Comparison of ENCODE assay signal across 32 mouse cellular contexts in the genomic region with DNA sequence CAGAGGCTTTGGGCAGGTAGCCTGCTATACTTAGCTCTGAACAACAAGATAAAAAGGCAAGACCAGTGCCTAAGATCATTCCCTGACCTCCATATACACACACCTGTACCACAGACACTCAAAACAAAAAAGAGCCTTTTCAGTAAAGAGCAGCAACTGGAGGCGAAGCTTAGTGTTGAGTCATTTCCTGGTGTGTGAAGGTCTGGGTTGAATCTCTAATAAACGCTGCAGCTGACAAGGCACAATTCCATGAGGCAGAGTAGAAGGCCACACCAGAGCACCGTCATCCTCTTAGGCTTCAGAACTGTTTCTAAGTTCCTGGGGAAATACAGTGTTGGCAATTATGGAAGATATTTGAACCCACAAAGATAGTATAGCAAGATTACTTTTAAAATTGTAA. TPM values are rescaled to one million over a fixed set of nuclear protein-coding genes. Genes with fewer than 3 reads are reported as not detected.
DNase-seq lines count a peak whose midpoint lies in the region; ATAC-seq and TF ChIP-seq lines count a peak whose summit lies in the region.
"Had no signal": no experiment of that assay in that cellular context is flagged by ENCODE, and none has a peak within 500 bp of the region (broad histone marks: within the 10 kb centered on the region; RNA-seq: fewer than 3 reads in every experiment).

No protein-coding gene starts in this region.

- TF ChIP-seq RAD21 in CH12.LX (IDR thresholded peaks at IDR 0.05; ENCODE audit: low read depth, low read length) = no peak

- TF ChIP-seq EP300 in liver, postnatal 0 days (IDR thresholded peaks at IDR 0.05; ENCODE audit: low read depth) = no peak
- no peak for TF ChIP-seq EP300 in CH12.LX (IDR thresholded peaks at IDR 0.05; ENCODE audit: low read length)

- dilution Hi-C loops in CH12.LX (cut with MboI; ENCODE audit: extremely low pct_ligation_motif_present, extremely low pct_unique_long_range_greater_than_20kb, low sequenced_read_pairs) = no loop called here

- H3K9ac ChIP-seq in liver, postnatal 0 days (replicated peaks) = no peak overlapping the region
- no peak overlapping the region for H3K9ac ChIP-seq in liver, embryonic 12.5 days
- no peak overlapping the region for H3K9ac ChIP-seq in CH12.LX (ENCODE audit: insufficient read depth, low read depth)
- no peak overlapping the region for H3K9ac ChIP-seq in kidney, embryonic 16.5 days (replicated peaks; ENCODE audit: low read length)
- H3K9ac ChIP-seq: forebrain, embryonic 12.5 days; forebrain, postnatal 0 days; hindbrain, embryonic 14.5 days; limb, embryonic 15.5 days; liver, embryonic 14.5 days; lung, embryonic 14.5 days; midbrain, embryonic 13.5 days; neural tube, embryonic 15.5 days had no signal

- no peak overlapping the region for H3K4me2 ChIP-seq in liver, postnatal 0 days (ENCODE audit: low read depth, low read length)
- no peak overlapping the region for H3K4me2 ChIP-seq in liver, embryonic 12.5 days
- H3K4me2 ChIP-seq in CH12.LX (ENCODE audit: insufficient read depth, low read depth, poor library complexity, severe bottlenecking) = no peak overlapping the region
- H3K4me2 ChIP-seq in kidney, embryonic 16.5 days (replicated peaks; ENCODE audit: low read depth, low read length) = no peak overlapping the region
- H3K4me2 ChIP-seq: forebrain, embryonic 12.5 days; hindbrain, embryonic 14.5 days; limb, embryonic 15.5 days; lung, embryonic 14.5 days; midbrain, embryonic 13.5 days; neural tube, embryonic 15.5 days had no signal

- in situ Hi-C loops in CH12.LX (cut with MboI; ENCODE audit: low pct_ligation_motif_present, low pct_unique_long_range_greater_than_20kb, low sequenced_read_pairs) = no loop called here

- ATAC-seq in liver, postnatal 0 days = no peak
- ATAC-seq in liver, embryonic 12.5 days = no peak
- peak; percentile 80 for ATAC-seq in common myeloid progenitor, adult 5-6 weeks (replicated peaks; ENCODE audit: low read depth, poor library complexity, severe bottlenecking)
- ATAC-seq in kidney, embryonic 16.5 days (ENCODE audit: low FRiP score, low TSS enrichment) = no peak
- ATAC-seq: forebrain, postnatal 0 days; intestine, postnatal 0 days; midbrain, embryonic 13.5 days had no signal

- 40% methylated on average over 3 of the region's 3 CpGs for WGBS in liver, postnatal 0 days (ENCODE audit: insufficient replicate concordance)
- WGBS in liver, embryonic 12.5 days (ENCODE audit: insufficient replicate concordance) = 39% methylated on average over 3 of the region's 3 CpGs
- WGBS in kidney, embryonic 16.5 days = 73% methylated on average over 3 of the region's 3 CpGs

- no peaks in the 10 kb centered on the region for H3K9me3 ChIP-seq in liver, postnatal 0 days (ENCODE audit: low read length)
- H3K9me3 ChIP-seq in liver, embryonic 12.5 days (replicated peaks) = no peaks in the 10 kb centered on the region
- no peaks in the 10 kb centered on the region for H3K9me3 ChIP-seq in CH12.LX (replicated peaks; ENCODE audit: low read length)
- no peaks in the 10 kb centered on the region for H3K9me3 ChIP-seq in kidney, embryonic 16.5 days (ENCODE audit: low read length)
- H3K9me3 ChIP-seq: forebrain, embryonic 12.5 days; heart, embryonic 10.5 days; limb, embryonic 10.5 days; limb, embryonic 15.5 days; midbrain, embryonic 13.5 days; neural tube, embryonic 15.5 days had no signal

- H3K27ac ChIP-seq in liver, postnatal 0 days (ENCODE audit: low read depth) = peak overlapping the region; percentile 44; the same call in 1 of the 2 replicates
- H3K27ac ChIP-seq in liver, embryonic 12.5 days = no peak overlapping the region
- no peak overlapping the region for H3K27ac ChIP-seq in CH12.LX (ENCODE audit: insufficient read depth, low read depth)
- H3K27ac ChIP-seq in kidney, embryonic 16.5 days (ENCODE audit: low read length) = no peak overlapping the region
- H3K27ac ChIP-seq: forebrain, embryonic 12.5 days; heart, embryonic 10.5 days; hindbrain, embryonic 14.5 days; limb, embryonic 10.5 days; limb, embryonic 15.5 days; liver, embryonic 14.5 days; midbrain, embryonic 13.5 days; neural tube, embryonic 15.5 days had no signal

- H3K27me3 ChIP-seq in liver, postnatal 0 days (ENCODE audit: insufficient read depth, low read length) = no peaks in the 10 kb centered on the region
- H3K27me3 ChIP-seq in liver, embryonic 12.5 days (replicated peaks) = no peaks in the 10 kb centered on the region
- no peaks in the 10 kb centered on the region for H3K27me3 ChIP-seq in CH12.LX (replicated peaks)
- H3K27me3 ChIP-seq in kidney, embryonic 16.5 days (ENCODE audit: insufficient read depth, low read length) = no peaks in the 10 kb centered on the region
- H3K27me3 ChIP-seq: forebrain, embryonic 12.5 days; limb, embryonic 15.5 days; midbrain, embryonic 13.5 days; neural tube, embryonic 15.5 days had no signal

- H3K79me2 ChIP-seq in CH12.LX (replicated peaks; ENCODE audit: control insufficient read depth, extremely low read depth, insufficient read depth, poor library complexity, severe bottlenecking) = no peaks in the 10 kb centered on the region

- no peak for DNase-seq in liver, postnatal 0 days
- DNase-seq in CH12.LX (ENCODE audit: extremely low read depth) = peak; percentile 3
- DNase-seq in embryo, embryonic 10 days (ENCODE audit: low spot score) = no peak
- no peak for DNase-seq in heart, postnatal 10 days
- DNase-seq: cerebellum, adult 11-12 months; cerebellum, adult 9-11 months; forebrain, postnatal 0 days; gastrocnemius, postnatal 25 days; heart, adult 11 months; heart, postnatal 4 days; kidney, adult 9 months; kidney, postnatal 14 days; layer of hippocampus, adult 9-11 months; lung, embryonic 14.5 days; lung, postnatal 14 days; retina, postnatal 1 day; right cerebral cortex, postnatal 25 days; spleen, adult 18-20 months; thymus, postnatal 14 days had no signal

- TF ChIP-seq POLR2A in CH12.LX (IDR thresholded peaks at IDR 0.05; ENCODE audit: low read depth, low read length) = no peak

- intact Hi-C loops in heart, postnatal 10 days (cut with DNase I) = no loop called here

- no peak overlapping the region for H3K4me3 ChIP-seq in liver, postnatal 0 days (ENCODE audit: low read depth, low read length)
- H3K4me3 ChIP-seq in liver, embryonic 12.5 days = no peak overlapping the region
- no peak overlapping the region for H3K4me3 ChIP-seq in CH12.LX (replicated peaks in 1 of 3; ENCODE audit: low read depth in 2 of 3, low read length in 2 of 3, poor library complexity in 1 of 3)
- no peak overlapping the region for H3K4me3 ChIP-seq in kidney, embryonic 16.5 days (ENCODE audit: low read length)
- H3K4me3 ChIP-seq: erythroblast, embryonic 14.5 days; forebrain, embryonic 12.5 days; heart, embryonic 10.5 days; limb, embryonic 10.5 days; limb, embryonic 15.5 days; midbrain, embryonic 13.5 days; neural tube, embryonic 15.5 days had no signal

- H3K36me3 ChIP-seq in liver, postnatal 0 days (replicated peaks; ENCODE audit: insufficient read depth, low read length) = no peaks in the 10 kb centered on the region
- no peaks in the 10 kb centered on the region for H3K36me3 ChIP-seq in liver, embryonic 12.5 days
- no peaks in the 10 kb centered on the region for H3K36me3 ChIP-seq in CH12.LX (replicated peaks in 1 of 2; ENCODE audit: control insufficient read depth in 1 of 2, insufficient read depth in 1 of 2, low read length in 1 of 2)
- no peaks in the 10 kb centered on the region for H3K36me3 ChIP-seq in kidney, embryonic 16.5 days (ENCODE audit: insufficient read depth, low read length)
- H3K36me3 ChIP-seq: forebrain, embryonic 12.5 days; heart, embryonic 10.5 days; limb, embryonic 10.5 days; limb, embryonic 15.5 days; midbrain, embryonic 13.5 days; neural tube, embryonic 15.5 days had no signal

- peaks cover 5% of the 10 kb centered on the region for H3K4me1 ChIP-seq in liver, postnatal 0 days (ENCODE audit: insufficient read depth)
- no peaks in the 10 kb centered on the region for H3K4me1 ChIP-seq in liver, embryonic 12.5 days
- H3K4me1 ChIP-seq in CH12.LX (ENCODE audit: control insufficient read depth in 1 of 2, insufficient read depth in 2 of 2) = no peaks in the 10 kb centered on the region
- H3K4me1 ChIP-seq in kidney, embryonic 16.5 days (ENCODE audit: insufficient read depth, low read length) = no peaks in the 10 kb centered on the region
- H3K4me1 ChIP-seq: heart, embryonic 10.5 days; limb, embryonic 10.5 days; limb, embryonic 15.5 days; neural tube, embryonic 15.5 days had no signal

- no peak for TF ChIP-seq CTCF in liver, postnatal 0 days (IDR thresholded peaks at IDR 0.05; ENCODE audit: low read depth)
- TF ChIP-seq CTCF in CH12.LX (conservative IDR thresholded peaks at IDR 0.05 in 1 of 2, IDR thresholded peaks at IDR 0.05 in 1 of 2; ENCODE audit: low read depth in 2 of 2, low read length in 2 of 2) = no peak

TF ChIP-seq in CH12.LX, 34 proteins besides CTCF, POLR2A, EP300 and RAD21 (continues in another document):
- TF ChIP-seq UBTF (IDR thresholded peaks at IDR 0.05; ENCODE audit: low read depth, low read length) (no peak), ZC3H11A (IDR thresholded peaks at IDR 0.05; ENCODE audit: low read depth, low read length) (no peak), ZMIZ1 (IDR thresholded peaks at IDR 0.05; ENCODE audit: low read depth, low read length) (no peak), E2F4 (IDR thresholded peaks at IDR 0.05; ENCODE audit: insufficient replicate concordance, low read depth, low read length) (no peak), NRF1 (IDR thresholded peaks at IDR 0.05; ENCODE audit: low read depth, low read length) (no peak), MAFK (IDR thresholded peaks at IDR 0.05; ENCODE audit: insufficient replicate concordance, low read length) (no peak), KAT2A (IDR thresholded peaks at IDR 0.05; ENCODE audit: insufficient replicate concordance, low read length) (no peak), MYC (IDR thresholded peaks at IDR 0.05; ENCODE audit: low read depth, low read length) (no peak)

RNA-seq across cellular contexts. Expression of a gene that starts 45.8 kb away (rescaled TPM):
- 0.11 and 0.12 TPM in 2 replicates for polyA plus RNA-seq in liver, postnatal 0 days (2015; fragmentation: Nextera tagmentation; extraction: Ambion mirVana)
- polyA plus RNA-seq in liver, embryonic 12.5 days (2016; fragmentation: Nextera tagmentation; extraction: Ambion mirVana) = 0.22 and 0.30 TPM in 2 replicates
- total RNA-seq in CH12.LX (2012; rRNA removed) = not detected in 2 replicates
- not detected in 2 replicates for total RNA-seq in CH12.LX (2014; rRNA removed)
- polyA plus RNA-seq in CH12.LX (2012; ENCODE audit: insufficient read length, low read depth) = not detected in 2 replicates
- 1.6 and 2.1 TPM in 2 replicates for total RNA-seq in common myeloid progenitor, adult 5-6 weeks (2017)
- total RNA-seq in heart, postnatal 10 days (2021) = under 1 TPM; 0.41 to 0.47 TPM
- 0.20 and 0.55 TPM in 2 replicates for polyA plus RNA-seq in kidney, embryonic 16.5 days (2015; fragmentation: Nextera tagmentation; extraction: Ambion mirVana)
- polyA plus RNA-seq: erythroblast, embryonic 14.5 days had no signal

RNA-seq across cellular contexts. Expression of a gene that starts 48.7 kb away (rescaled TPM):
- 1.9 TPM in 2 replicates for polyA plus RNA-seq in liver, postnatal 0 days (2015; fragmentation: Nextera tagmentation; extraction: Ambion mirVana)
- 4.0 and 4.2 TPM in 2 replicates for polyA plus RNA-seq in liver, embryonic 12.5 days (2016; fragmentation: Nextera tagmentation; extraction: Ambion mirVana)
- total RNA-seq in CH12.LX (2012; rRNA removed) = 2.9 and 3.1 TPM in 2 replicates
- total RNA-seq in CH12.LX (2014; rRNA removed) = 1.5 and 1.9 TPM in 2 replicates
- 2.1 and 2.9 TPM in 2 replicates for polyA plus RNA-seq in CH12.LX (2012; ENCODE audit: insufficient read length, low read depth)
- 3.4 and 5.0 TPM in 2 replicates for total RNA-seq in common myeloid progenitor, adult 5-6 weeks (2017)
- total RNA-seq in heart, postnatal 10 days (2021) = 1 to 10 TPM; 3.5 to 3.9 TPM
- 10.0 and 10.5 TPM in 2 replicates for polyA plus RNA-seq in kidney, embryonic 16.5 days (2015; fragmentation: Nextera tagmentation; extraction: Ambion mirVana)
